Mouse (Mus musculus): ENCODE data around the gene Pmepa1. TPM values are rescaled to one million over a fixed set of nuclear protein-coding genes. Genes with fewer than 3 reads are reported as not detected.
A peak's percentile ranks its signal among the peaks of the same experiment; 100 is the strongest.

Pmepa1 gene
- total RNA-seq, 1 experiment from 2014 or later = 0.18 TPM

DNA sequence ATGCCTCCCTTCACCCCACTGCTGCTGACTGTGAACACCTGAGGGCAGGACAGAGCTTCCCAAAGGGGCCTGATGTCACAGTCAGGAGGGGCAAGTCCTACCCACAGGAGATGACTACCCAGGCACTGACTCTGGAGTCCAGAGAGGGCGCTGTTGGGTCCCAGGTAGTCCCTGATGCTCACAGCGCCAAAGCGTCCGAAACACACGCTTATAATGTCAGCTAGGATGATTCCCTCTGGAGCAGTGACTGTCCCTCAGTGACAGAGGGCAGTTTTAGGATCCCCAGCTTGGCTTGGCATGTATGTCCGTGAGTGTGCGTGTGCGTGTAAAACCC, 43.6 kb downstream of the Pmepa1 start:
- ATAC-seq (replicated peaks; ENCODE audit: low read depth, poor library complexity, severe bottlenecking) = no peak

DNA sequence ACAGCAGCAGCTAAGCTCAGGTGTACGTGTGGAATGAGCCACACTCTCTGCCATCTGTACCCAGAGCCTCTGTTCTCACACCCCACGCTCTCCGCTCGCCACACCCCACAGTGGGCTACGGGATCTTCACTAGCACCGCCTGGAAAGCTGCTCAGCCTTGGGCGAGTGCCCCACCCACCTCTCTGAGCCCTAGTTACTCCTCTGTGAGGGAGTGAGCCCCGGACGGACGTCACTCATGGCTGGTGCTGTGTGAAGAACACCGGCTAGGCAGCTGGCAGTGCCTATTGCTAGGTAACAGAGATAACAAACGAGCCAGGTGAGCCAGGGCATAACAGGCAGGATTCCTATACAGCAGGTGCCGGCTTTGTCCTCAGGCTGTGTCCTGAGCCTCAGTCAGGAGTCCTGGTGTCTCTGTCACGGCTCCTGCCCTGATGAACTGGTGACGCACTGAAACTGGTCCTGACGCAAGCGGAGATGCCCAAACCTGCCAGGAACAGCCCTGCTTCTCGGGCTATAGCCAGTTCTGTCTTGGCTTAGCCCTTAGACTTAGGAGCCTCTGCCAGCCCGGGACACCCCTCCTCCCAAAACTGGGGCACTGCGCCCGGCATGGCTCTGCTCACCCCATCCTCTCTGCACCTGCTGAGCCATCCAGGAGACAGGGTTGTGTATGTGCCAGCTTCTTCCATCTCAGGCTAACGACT, 44.1 kb downstream of the Pmepa1 start:
- ATAC-seq (replicated peaks; ENCODE audit: low read depth, poor library complexity, severe bottlenecking) = no peak

DNA sequence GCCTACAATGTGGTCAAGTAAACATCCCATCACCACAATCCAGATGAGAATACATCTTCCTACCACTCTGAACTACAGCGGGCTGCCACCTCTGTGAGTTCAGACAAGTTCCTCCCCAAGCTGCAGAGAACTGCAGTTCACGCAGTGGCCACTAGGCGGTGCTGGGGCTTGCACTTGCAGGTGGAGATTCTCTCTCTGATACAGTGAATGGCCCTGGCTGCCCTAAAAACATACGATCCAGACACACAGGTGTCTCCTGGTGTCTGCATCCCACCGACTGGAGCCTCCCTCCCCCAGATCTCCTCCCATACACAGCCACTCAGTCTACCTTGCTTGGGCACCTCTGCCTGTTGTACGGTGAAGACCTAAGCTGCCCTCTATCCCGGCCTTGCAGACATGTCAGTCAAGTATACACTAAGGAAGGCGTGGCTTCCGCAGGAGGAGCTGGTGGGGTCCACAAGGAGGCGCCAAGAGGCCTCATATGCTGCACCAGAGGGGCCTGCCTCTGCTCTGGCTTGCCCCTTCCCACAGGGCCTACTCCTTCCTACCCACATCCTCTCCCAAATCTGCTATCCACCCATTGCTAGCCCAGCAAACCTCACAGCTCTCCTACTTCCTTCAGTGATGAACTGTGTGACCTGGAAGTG, 46.6 kb downstream of the Pmepa1 start:
- peak; percentile 93 for ATAC-seq (replicated peaks; ENCODE audit: low read depth, poor library complexity, severe bottlenecking)

DNA sequence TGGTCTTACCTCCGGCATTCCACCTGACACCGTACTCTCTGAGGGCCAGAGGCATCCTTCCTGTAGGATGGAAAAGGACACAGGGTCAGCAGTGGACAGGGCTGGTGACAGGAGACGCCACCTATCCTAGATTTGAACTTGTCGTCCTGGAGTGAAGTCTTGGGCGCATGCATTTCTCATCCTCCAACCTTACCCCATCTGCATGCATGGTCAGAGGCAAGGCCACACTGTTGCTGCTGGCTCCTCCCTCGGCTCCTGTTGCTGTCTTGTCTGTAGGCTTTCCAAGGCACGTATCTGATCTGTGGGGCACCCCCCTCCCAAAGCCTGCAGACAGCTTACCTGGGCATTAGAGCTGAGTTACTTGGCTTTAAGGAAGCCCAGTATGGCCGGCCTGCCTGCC, 47.8 kb downstream of the Pmepa1 start:
- ATAC-seq (replicated peaks; ENCODE audit: low read depth, poor library complexity, severe bottlenecking) = no peak

DNA sequence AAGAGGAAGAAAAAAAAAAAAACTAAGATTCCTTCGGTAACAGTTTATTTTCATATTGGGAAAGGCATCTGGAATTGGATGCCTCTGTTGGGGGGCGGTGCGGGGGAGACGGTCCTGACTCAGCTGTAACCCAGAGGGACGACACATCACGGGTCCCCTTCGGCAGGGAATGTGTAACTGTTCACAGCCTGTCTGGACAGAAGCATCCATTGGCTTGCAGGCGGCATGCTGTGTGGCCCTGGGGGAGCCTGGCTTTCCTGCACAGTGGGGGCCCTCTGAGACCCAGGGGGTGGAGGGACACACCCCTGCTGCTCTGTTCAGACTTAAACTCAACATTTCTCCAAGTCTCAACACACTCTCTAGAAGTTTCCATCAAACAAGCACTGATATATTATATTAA, 49.5 kb downstream of the Pmepa1 start:
- ATAC-seq (replicated peaks; ENCODE audit: low read depth, poor library complexity, severe bottlenecking) = no peak

DNA sequence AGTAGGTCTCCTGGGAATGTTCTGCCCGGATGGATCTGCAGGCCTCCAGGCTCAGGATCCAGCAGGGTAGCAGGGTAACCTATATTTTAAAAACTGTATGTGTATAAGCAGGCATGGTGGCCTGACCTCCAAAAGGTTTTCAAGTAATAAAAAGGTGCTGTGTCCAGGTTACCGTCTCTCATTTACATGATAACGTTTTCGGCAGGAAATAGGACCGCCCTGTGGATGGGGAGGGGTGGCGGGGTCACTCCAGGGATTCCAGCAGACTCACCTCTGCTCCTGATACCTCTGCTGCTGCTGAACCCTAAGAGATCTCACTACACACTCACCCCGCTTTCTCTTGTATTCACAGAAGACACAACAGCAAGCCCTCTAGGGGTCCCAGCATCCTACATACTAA, 50.4 kb downstream of the Pmepa1 start:
- ATAC-seq (replicated peaks; ENCODE audit: low read depth, poor library complexity, severe bottlenecking) = no peak

DNA sequence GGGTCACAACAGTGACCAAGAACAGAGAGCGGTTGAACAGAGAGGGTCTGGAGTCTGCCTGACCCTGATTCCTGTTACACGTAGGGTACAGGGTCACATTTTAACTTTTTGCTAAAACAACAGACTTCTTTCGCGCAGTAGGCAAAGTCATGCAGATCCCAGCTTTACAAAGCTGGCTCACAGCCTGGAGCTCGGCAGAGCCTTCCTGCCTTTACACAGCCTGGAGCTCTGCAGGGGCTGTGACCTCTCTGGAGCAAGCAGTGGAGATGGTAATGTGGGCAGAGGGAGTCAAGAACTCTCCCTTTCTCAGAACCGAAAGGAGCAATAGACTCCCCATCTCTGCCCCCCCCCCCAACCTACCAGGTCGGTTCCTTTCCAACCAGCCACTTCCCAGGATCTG, 51.5 kb downstream of the Pmepa1 start:
- ATAC-seq (replicated peaks; ENCODE audit: low read depth, poor library complexity, severe bottlenecking) = no peak

DNA sequence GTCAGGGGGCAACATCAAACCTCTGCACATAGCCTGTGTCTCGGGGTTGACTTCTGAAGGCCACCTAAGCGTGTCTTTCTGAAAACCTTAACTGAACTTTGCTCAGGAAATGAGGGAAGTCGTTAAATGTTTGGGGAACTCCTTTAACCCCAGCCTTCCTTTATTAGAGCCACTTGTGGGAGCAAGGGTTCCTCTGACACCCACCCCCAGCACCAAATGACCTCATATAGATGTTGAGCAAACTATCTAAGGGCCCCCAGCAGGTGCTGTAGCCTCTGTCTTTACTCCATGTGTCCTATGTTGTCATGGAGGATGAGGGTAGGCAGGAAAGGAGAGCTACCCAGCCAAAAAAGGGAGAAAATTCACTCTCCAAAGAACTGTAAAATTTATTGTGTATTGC, 52.2 kb downstream of the Pmepa1 start:
- ATAC-seq (replicated peaks; ENCODE audit: low read depth, poor library complexity, severe bottlenecking) = peak; percentile 71

DNA sequence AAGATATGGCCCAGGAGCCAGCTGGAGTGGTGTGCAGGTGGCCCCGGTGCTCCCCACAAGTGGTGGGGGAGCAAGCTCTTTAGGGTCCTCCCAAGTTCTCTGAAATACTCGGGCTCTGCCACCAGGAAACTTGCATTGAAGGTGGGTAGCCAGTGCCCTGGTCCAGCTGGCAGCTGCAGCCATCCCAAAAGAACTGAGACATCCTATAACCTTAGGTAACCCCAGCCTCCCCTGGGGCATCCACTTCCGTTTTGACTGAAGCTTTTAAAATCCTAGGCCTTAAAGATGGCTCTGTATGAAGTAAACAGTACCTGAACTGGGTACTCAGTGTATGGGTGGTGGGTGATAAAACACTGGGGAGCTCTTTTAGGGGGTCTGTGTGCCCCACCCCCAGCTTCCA, 52.8 kb downstream of the Pmepa1 start:
- no peak for ATAC-seq (replicated peaks; ENCODE audit: low read depth, poor library complexity, severe bottlenecking)

DNA sequence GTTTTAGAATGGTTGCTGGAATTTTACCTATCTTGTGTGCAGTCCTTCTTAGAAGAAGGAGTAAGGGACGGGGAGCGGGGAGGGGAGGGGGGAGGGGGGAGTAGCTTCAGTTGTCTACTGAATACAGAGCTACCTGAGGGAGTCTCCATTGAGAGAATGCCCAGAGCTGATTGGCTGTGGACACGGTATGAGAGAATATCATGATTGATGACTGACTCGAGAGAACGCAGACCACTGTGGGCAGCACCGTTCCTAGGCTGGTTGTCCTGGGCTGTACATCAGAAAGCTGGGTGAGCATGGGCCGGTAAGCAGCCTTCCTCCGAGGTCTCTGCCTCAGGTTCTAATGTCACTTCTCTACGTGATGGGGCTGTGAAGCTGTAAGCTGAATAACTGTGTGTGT, 55.6 kb downstream of the Pmepa1 start:
- no peak for ATAC-seq (replicated peaks; ENCODE audit: low read depth, poor library complexity, severe bottlenecking)

DNA sequence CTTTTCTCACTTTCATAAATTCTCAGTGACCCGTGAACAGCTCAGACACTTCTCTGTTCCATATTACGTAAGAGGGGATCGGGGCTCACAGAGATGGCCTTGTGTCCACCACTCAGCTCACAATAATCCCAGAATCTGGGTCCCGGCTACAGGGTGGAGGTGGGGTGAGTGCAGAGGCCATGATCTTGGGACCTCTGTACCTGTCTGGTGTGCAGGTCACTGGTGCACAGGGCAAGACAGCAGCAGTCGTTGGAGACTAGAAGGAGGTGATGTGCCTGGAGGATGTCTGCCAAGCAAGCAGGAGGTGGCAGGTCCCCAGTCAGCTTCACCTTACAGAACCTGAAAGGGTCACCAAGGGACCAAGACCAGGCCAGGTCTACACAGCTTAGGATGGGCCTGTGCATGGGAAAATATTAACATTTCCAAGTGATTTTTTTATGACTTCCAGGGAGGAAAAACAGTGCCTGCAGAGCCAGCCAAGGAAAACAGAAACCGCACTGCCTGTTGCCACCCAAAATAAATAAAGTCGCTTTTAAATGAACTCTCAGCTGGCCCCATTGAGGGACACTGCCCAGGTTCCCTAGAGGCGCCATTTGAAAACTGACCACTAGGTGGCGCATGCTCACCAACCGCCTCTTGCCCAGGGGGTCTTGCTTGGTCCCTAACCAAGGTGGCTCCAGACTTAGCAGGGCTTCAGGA, 56.9 kb downstream of the Pmepa1 start:
- ATAC-seq (replicated peaks; ENCODE audit: low read depth, poor library complexity, severe bottlenecking) = peak; percentile 37

DNA sequence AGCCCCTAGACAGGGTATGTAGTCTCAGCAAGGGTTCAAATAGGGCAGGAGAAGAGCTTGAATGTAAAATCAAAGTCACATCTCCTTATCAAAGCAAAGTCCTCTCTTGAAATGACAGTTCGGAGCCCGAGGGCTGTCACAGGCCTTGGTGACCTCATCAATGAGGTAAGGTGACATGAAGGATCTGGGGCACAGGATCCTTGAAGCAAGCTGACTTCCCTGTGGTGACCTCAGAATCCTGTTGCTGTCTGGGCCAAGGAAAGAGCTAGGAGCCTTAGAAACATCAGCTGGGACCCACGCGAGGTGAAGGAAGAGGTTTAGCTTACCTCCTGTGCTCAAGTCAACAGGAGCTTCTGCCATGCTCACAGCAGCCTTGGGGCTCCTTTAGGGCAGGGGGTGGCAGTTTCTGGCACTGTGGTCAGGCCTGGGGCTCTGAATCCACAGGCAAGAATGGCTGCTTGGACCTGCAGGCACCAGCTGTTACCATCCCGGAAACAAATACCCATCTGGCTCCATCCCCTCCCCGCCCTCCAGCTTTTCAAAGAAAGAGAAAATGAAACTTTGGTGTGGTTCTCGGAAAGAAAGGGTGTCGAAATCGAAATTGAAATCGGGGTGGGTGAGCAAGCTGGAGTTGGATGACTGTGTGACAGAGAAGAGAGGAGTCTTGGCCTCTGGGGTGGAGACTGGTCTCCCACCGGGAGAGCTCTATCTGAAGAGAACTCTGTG, 57.8 kb downstream of the Pmepa1 start, which contains the start of gene Zbp1:
Zbp1 (minus strand) TSS at position 508 of the 726 bp plus-strand sequence.
- ATAC-seq (replicated peaks; ENCODE audit: low read depth, poor library complexity, severe bottlenecking) = peak; percentile 89

DNA sequence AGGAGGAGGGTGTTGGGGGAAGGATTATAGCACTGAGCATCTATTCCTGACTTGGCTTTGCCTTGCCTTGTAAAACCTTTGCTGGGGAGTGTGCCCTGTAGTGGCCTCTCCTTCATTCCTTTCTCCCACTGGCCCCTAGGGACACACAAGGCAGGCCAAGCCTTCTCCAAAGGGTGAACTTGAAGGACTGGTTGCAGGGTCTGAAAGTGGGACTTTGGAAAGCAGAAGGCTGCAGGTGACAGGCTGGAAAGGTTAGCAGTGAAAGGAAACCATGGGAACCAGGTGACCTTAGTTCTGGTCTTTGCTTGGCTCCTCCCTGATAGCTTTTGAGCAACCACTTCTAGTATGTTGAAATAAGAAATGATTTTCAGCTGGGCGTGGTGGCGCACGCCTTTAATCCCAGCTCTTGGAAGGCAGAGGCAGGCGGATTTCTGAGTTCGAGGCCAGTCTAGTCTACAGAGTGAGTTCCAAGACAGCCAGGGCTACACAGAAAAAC, 58.5 kb downstream of the Pmepa1 start:
- ATAC-seq (replicated peaks; ENCODE audit: low read depth, poor library complexity, severe bottlenecking) = no peak

DNA sequence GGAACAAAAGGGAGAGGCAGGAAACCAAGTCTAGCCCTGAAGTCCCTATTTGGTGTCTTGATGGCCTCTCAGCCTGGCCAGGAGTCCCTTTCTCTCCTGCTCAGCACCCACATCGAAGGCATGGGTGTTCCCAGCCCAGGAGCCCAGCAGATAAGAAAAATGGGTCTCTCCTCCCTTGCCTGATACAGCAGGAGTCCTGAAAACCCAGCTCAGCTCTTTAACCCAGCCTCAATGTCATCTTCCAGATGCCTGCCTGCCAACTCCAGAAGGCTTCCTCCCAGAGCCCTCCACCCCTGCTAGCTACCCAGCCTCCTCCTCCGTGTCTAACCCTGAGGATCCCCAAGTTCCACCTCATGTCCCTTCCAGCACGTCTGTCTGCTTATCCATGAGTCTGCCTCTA, 59.1 kb downstream of the Pmepa1 start:
- ATAC-seq (replicated peaks; ENCODE audit: low read depth, poor library complexity, severe bottlenecking) = no peak

DNA sequence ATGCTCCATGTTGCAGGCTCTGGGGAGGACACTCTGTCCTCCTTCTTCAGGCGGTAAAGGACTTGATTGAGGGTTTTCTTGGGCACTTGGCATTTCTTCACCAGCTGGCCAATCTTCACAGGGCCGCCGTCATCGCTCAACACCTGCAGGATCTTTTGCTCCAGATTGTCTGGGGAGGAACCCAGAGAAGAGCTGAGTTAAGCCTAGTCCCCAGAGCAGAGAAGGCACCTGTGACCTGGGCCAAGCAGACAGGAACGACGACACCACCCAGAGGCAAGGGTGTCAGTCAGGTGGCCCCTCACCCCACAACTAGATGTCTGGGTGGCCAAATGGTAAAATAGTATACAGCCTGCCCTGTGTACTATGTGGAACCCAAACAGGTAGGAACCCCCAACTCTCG, 59.5 kb downstream of the Pmepa1 start:
- no peak for ATAC-seq (replicated peaks; ENCODE audit: low read depth, poor library complexity, severe bottlenecking)

DNA sequence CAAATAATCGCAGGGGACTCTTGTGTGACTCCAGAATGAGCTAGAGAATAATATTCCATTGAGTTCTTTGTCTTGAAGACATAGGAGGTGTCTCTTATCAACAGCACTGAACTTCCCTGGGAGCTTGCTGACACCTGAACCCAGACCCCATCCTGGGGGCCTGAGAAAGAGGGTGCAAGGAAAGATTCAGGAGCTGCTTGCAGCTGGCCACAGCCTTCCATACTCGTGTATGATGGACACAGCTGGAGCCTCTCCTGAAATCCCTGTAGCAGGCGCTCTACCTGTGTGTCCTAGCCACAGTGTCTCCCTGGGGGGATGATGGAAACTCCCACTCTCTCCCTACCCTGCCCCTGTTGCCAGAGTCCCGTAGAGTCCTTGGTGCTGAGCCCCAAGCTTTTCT, 64.1 kb downstream of the Pmepa1 start:
- no peak for ATAC-seq (replicated peaks; ENCODE audit: low read depth, poor library complexity, severe bottlenecking)

DNA sequence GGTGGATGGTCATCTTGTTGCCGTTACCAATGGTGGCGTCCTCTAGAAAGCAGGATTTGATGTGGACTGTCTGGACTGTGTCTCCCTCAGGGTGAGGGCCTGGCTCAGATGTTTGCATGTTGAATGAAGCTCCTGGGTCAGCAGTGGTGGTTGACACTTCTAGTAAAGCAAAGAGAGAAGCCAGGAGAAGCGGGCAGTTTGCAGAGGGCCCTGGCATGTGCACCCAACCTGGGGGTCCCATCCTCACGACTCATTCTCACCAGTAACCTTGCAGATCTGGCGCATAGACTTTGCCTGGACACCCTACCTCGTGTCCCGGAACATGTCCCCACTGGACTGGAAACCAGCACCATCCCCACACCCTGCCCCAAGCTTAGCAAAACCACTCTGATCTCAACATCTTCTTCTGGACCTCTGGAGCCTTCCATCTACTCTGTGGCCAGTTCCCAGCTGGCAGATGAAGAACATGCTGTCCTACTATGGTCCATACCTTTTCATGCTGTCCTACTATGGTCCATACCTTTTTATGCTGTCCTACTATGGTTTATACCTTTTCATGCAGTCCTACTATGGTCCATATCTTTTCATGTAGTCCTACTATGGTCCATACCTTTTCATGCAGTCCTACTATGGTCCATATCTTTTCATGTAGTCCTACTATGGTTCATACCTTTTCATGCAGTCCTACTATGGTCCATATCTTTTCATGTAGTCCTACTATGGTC, 67.1 kb downstream of the Pmepa1 start:
- ATAC-seq (replicated peaks; ENCODE audit: low read depth, poor library complexity, severe bottlenecking) = no peak

DNA sequence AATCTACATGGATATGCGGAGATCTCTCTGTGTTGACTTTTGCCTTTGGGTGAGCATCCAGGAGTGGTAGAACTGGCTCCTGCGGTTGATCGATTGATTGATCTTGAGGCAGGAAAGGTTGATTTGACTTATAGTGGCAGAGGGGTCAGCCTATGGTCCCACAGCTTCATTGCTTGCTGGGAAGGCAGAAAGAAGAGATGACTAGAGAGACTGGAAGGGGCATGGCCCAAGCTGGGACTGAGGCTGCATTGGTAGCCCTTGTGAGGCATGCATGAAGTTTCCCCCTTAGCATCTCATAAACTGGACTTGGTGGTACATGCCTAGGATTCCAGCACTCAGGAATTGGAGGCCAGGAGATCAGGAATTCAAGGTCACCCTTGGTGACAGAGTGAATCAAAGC, 69.3 kb downstream of the Pmepa1 start:
- no peak for ATAC-seq (replicated peaks; ENCODE audit: low read depth, poor library complexity, severe bottlenecking)

DNA sequence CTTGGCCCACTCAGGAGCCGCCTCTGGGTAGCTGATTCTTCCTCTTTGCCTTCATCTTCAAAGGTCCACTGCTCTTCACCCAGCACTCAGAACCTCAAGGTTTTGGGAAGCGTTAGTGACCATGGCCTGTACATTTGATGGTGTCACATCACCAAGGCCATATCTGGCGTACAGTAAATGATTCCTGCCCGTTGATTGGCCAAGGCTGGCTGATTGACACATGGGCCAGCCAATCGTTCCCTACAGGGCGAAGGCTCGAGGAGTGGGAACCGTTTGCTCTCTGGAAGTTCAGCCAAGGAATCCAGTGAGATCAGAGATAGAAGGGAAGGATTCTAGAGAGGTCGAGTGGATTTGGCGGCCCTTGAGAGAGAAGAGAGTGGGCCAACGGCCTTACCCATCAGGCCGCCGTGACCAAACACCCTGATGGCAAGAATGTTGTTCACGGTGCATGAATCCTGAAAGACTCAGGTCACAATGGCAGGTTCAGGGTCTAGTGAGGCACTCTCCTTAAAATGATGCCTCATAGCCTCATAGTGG, 70.7 kb downstream of the Pmepa1 start:
- no peak for ATAC-seq (replicated peaks; ENCODE audit: low read depth, poor library complexity, severe bottlenecking)

DNA sequence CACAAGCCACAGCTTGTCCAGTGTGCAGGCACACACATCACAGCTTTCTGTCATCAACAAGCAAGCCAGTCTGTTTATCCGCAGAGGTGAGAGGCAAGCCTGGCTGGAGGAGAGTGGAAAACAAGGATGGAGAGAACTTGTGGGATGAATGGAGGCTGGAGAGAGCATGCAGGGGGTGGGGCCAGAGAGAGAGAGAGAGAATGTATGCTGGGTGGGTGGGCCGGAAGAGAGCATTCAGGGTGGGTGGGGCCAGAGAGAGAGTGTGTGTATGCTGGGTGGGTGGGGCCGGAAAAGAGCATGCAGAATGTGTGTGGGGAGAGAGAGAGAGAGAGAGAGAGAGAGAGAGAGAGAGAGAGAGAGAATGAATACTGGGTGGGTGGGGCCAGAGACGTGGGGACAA, 71.7 kb downstream of the Pmepa1 start:
- no peak for ATAC-seq (replicated peaks; ENCODE audit: low read depth, poor library complexity, severe bottlenecking)

Data from common myeloid progenitor, adult 5-6 weeks (primary cell).